Comparison of ENCODE assay signal across 8 mouse cellular contexts in genomic region chr5:146832435-146832768, GRCm38 (mm10). TPM values are rescaled to one million over a fixed set of nuclear protein-coding genes. Genes with fewer than 3 reads are reported as not detected.
DNase-seq lines count a peak whose midpoint lies in the region; ATAC-seq and TF ChIP-seq lines count a peak whose summit lies in the region.

No protein-coding gene starts in this region.

- peak overlapping the region; percentile 84 for H3K4me2 ChIP-seq in lung, embryonic 14.5 days
- H3K4me2 ChIP-seq in limb, embryonic 13.5 days (replicated peaks): peak overlapping the region; percentile 85
- peak overlapping the region; percentile 71 for H3K4me2 ChIP-seq in stomach, embryonic 14.5 days (replicated peaks; ENCODE audit: low read depth, low read length)

- H3K9ac ChIP-seq in lung, embryonic 14.5 days: peak overlapping the region; percentile 88
- peak overlapping the region; percentile 95; the same call in 1 of the 2 replicates for H3K9ac ChIP-seq in limb, embryonic 13.5 days
- peak overlapping the region; percentile 92 for H3K9ac ChIP-seq in stomach, embryonic 14.5 days (replicated peaks; ENCODE audit: low read depth, low read length)

- H3K27ac ChIP-seq in lung, embryonic 14.5 days (ENCODE audit: low read depth): peak overlapping the region; percentile 88
- H3K27ac ChIP-seq in limb, embryonic 13.5 days: peak overlapping the region; percentile 75; the same call in 1 of the 2 replicates
- H3K27ac ChIP-seq in stomach, embryonic 14.5 days (ENCODE audit: low read length): peak overlapping the region; percentile 12; the same call in 1 of the 2 replicates

- no peak for ATAC-seq in lung, embryonic 14.5 days (ENCODE audit: insufficient read depth)
- peak; percentile 32 for ATAC-seq in erythroblast, adult 5-6 weeks (replicated peaks; ENCODE audit: low FRiP score, poor library complexity, severe bottlenecking)
- ATAC-seq in limb, embryonic 13.5 days (ENCODE audit: low FRiP score, low read depth): no peak
- ATAC-seq in stomach, embryonic 14.5 days (ENCODE audit: insufficient number of reproducible peaks, insufficient read depth, low FRiP score, low read depth): peak; percentile 44; the same call in 1 of the 2 replicates

- peaks cover 35% of the 10 kb centered on the region for H3K36me3 ChIP-seq in lung, embryonic 14.5 days (ENCODE audit: insufficient read depth)
- H3K36me3 ChIP-seq in limb, embryonic 13.5 days: peaks cover 34% of the 10 kb centered on the region
- H3K36me3 ChIP-seq in stomach, embryonic 14.5 days (ENCODE audit: control insufficient read depth, insufficient read depth, low read length): peaks cover 32% of the 10 kb centered on the region

- H3K27me3 ChIP-seq in lung, embryonic 14.5 days (ENCODE audit: insufficient read depth, low read length): no peaks in the 10 kb centered on the region
- no peaks in the 10 kb centered on the region for H3K27me3 ChIP-seq in limb, embryonic 13.5 days
- no peaks in the 10 kb centered on the region for H3K27me3 ChIP-seq in stomach, embryonic 14.5 days (ENCODE audit: control insufficient read depth, insufficient read depth, low read length)

- 0 out of 2 replicates have a peak, but pooled peaks cover 11% of the 10 kb centered on the region for H3K4me1 ChIP-seq in lung, embryonic 14.5 days (ENCODE audit: insufficient read depth)
- H3K4me1 ChIP-seq in limb, embryonic 13.5 days: peaks cover 20% of the 10 kb centered on the region
- H3K4me1 ChIP-seq in stomach, embryonic 14.5 days (ENCODE audit: control insufficient read depth, insufficient read depth, low read length): peaks cover 11% of the 10 kb centered on the region

- TF ChIP-seq CTCF in lung, embryonic 14.5 days (IDR thresholded peaks at IDR 0.05; ENCODE audit: low read depth): no peak

- 27% methylated on average over 7 of the region's 7 CpGs for WGBS in lung, embryonic 14.5 days
- 51% methylated on average over 7 of the region's 7 CpGs for WGBS in limb, embryonic 13.5 days
- 49% methylated on average over 7 of the region's 7 CpGs for WGBS in stomach, embryonic 14.5 days

- H3K9me3 ChIP-seq in lung, embryonic 14.5 days (ENCODE audit: low read depth, low read length): no peaks in the 10 kb centered on the region
- no peaks in the 10 kb centered on the region for H3K9me3 ChIP-seq in limb, embryonic 13.5 days
- H3K9me3 ChIP-seq in stomach, embryonic 14.5 days (ENCODE audit: control insufficient read depth, low read depth, low read length): no peaks in the 10 kb centered on the region

- H3K4me3 ChIP-seq in lung, embryonic 14.5 days (ENCODE audit: low read depth, low read length): peak overlapping the region; percentile 70
- peak overlapping the region; percentile 73 for H3K4me3 ChIP-seq in limb, embryonic 13.5 days
- H3K4me3 ChIP-seq in stomach, embryonic 14.5 days (ENCODE audit: low read depth, low read length): peak overlapping the region; percentile 76

- no peak for DNase-seq in lung, embryonic 14.5 days
- no peak for DNase-seq in lung, postnatal 4 days
- no peak for DNase-seq in thymus, postnatal 4 days
- DNase-seq in thymus, postnatal 14 days: no peak
- no peak for DNase-seq in urinary bladder, postnatal 14 days (ENCODE audit: low spot score)

RNA-seq across cellular contexts. Expression of gene Rpl21, which starts 0.3 kb away (rescaled TPM):
- 678 and 713 TPM in 2 replicates for polyA plus RNA-seq in lung, embryonic 14.5 days (2014; fragmentation: Nextera tagmentation; extraction: Ambion mirVana)
- 373 and 491 TPM in 2 replicates for total RNA-seq in erythroblast, adult 5-6 weeks (2015; ENCODE audit: low replicate concordance)
- 439 and 475 TPM in 2 replicates for total RNA-seq in erythroblast, adult 5-6 weeks (2017; ENCODE audit: low replicate concordance)
- 522 and 540 TPM in 2 replicates for polyA plus RNA-seq in limb, embryonic 13.5 days (2015; fragmentation: Nextera tagmentation; extraction: Ambion mirVana)
- 738 and 754 TPM in 2 replicates for polyA plus RNA-seq in stomach, embryonic 14.5 days (2014; fragmentation: Nextera tagmentation; extraction: Ambion mirVana)

RNA-seq across cellular contexts. Expression of gene Rasl11a, which starts 12.5 kb away (rescaled TPM):
- polyA plus RNA-seq in lung, embryonic 14.5 days (2014; fragmentation: Nextera tagmentation; extraction: Ambion mirVana): 18.6 and 20.4 TPM in 2 replicates
- not detected in 2 replicates for total RNA-seq in erythroblast, adult 5-6 weeks (2015; ENCODE audit: low replicate concordance)
- not detected in 2 replicates for total RNA-seq in erythroblast, adult 5-6 weeks (2017; ENCODE audit: low replicate concordance)
- 18.1 and 20.4 TPM in 2 replicates for polyA plus RNA-seq in limb, embryonic 13.5 days (2015; fragmentation: Nextera tagmentation; extraction: Ambion mirVana)
- polyA plus RNA-seq in stomach, embryonic 14.5 days (2014; fragmentation: Nextera tagmentation; extraction: Ambion mirVana): 10.3 and 12.0 TPM in 2 replicates

RNA-seq across cellular contexts. Expression of gene Usp12, which starts 37.6 kb away (rescaled TPM):
- polyA plus RNA-seq in lung, embryonic 14.5 days (2014; fragmentation: Nextera tagmentation; extraction: Ambion mirVana): 11.6 and 13.7 TPM in 2 replicates
- 7.9 and 8.6 TPM in 2 replicates for total RNA-seq in erythroblast, adult 5-6 weeks (2015; ENCODE audit: low replicate concordance)
- 7.1 and 11.2 TPM in 2 replicates for total RNA-seq in erythroblast, adult 5-6 weeks (2017; ENCODE audit: low replicate concordance)
- polyA plus RNA-seq in limb, embryonic 13.5 days (2015; fragmentation: Nextera tagmentation; extraction: Ambion mirVana): 14.4 and 15.8 TPM in 2 replicates
- polyA plus RNA-seq in stomach, embryonic 14.5 days (2014; fragmentation: Nextera tagmentation; extraction: Ambion mirVana): 12.8 and 13.1 TPM in 2 replicates

Comparison
In these comparisons a context has a peak if more than half of its experiments do, and no peak if none do; other contexts are left out.
1. ATAC-seq: peak in erythroblast, adult 5-6 weeks (single experiment) and stomach, embryonic 14.5 days (single experiment); none in lung, embryonic 14.5 days (single experiment) and limb, embryonic 13.5 days (single experiment).
2. H3K27ac ChIP-seq: peak in every context shown above with its lines; median percentile 88 in lung, embryonic 14.5 days; 75 in limb, embryonic 13.5 days; 12 in stomach, embryonic 14.5 days.
3. Peak in every context shown above with its lines, with median percentiles within 50 percentile points of each other: H3K4me2 ChIP-seq, H3K4me3 ChIP-seq and H3K9ac ChIP-seq.